10 mouse cellular contexts compared by ENCODE assay signal in genomic region chr19:7121252-7121651, GRCm38 (mm10). TPM values are rescaled to one million over a fixed set of nuclear protein-coding genes. Genes with fewer than 3 reads are reported as not detected.
A peak's percentile ranks its signal among the peaks of the same experiment; 100 is the strongest.
DNase-seq lines count a peak whose midpoint lies in the region; ATAC-seq and TF ChIP-seq lines count a peak whose summit lies in the region.
"Had no signal": no experiment of that assay in that cellular context is flagged by ENCODE, and none has a peak within 500 bp of the region (broad histone marks: within the 10 kb centered on the region; RNA-seq: fewer than 3 reads in every experiment).

No protein-coding gene starts in this region.

- H3K9me3 ChIP-seq in lung, embryonic 16.5 days (ENCODE audit: control insufficient read depth, low read length) = no peaks in the 10 kb centered on the region
- no peaks in the 10 kb centered on the region for H3K9me3 ChIP-seq in lung, postnatal 0 days (ENCODE audit: low read length)
- H3K9me3 ChIP-seq in heart, embryonic 14.5 days (ENCODE audit: control insufficient read depth, low read length) = no peaks in the 10 kb centered on the region
- H3K9me3 ChIP-seq in limb, embryonic 13.5 days = no peaks in the 10 kb centered on the region
- H3K9me3 ChIP-seq in forebrain, embryonic 15.5 days = no peaks in the 10 kb centered on the region
- H3K9me3 ChIP-seq: embryonic facial prominence, embryonic 12.5 days had no signal

- no peak for ATAC-seq in lung, embryonic 16.5 days (ENCODE audit: low read depth)
- ATAC-seq in lung, postnatal 0 days = no peak
- ATAC-seq in heart, embryonic 14.5 days (ENCODE audit: insufficient number of reproducible peaks, insufficient read depth, low FRiP score, low read depth) = no peak
- ATAC-seq in limb, embryonic 13.5 days (ENCODE audit: low FRiP score, low read depth) = peak; percentile 29; the same call in 1 of the 2 replicates
- ATAC-seq in forebrain, embryonic 15.5 days (replicated peaks) = no peak

- no peak overlapping the region for H3K27ac ChIP-seq in lung, embryonic 16.5 days (ENCODE audit: low read length)
- no peak overlapping the region for H3K27ac ChIP-seq in lung, postnatal 0 days (ENCODE audit: low read length)
- peak overlapping the region; percentile 36 to 95; a peak in 3 of 4 replicates for H3K27ac ChIP-seq in heart, embryonic 14.5 days (replicated peaks in 1 of 2; ENCODE audit: control insufficient read depth in 1 of 2, insufficient read depth in 1 of 2, low read depth in 2 of 2, low read length in 2 of 2)
- no peak overlapping the region for H3K27ac ChIP-seq in limb, embryonic 13.5 days
- no peak overlapping the region for H3K27ac ChIP-seq in forebrain, embryonic 15.5 days (replicated peaks)
- H3K27ac ChIP-seq: embryonic facial prominence, embryonic 12.5 days had no signal

- no peak for TF ChIP-seq CTCF in lung, postnatal 0 days (IDR thresholded peaks at IDR 0.05)

- no peak overlapping the region for H3K4me3 ChIP-seq in lung, embryonic 16.5 days (ENCODE audit: low read length)
- H3K4me3 ChIP-seq in lung, postnatal 0 days (ENCODE audit: low read depth, low read length) = no peak overlapping the region
- H3K4me3 ChIP-seq in heart, embryonic 14.5 days (ENCODE audit: control insufficient read depth in 1 of 2, insufficient read depth in 1 of 2, low read depth in 1 of 2, low read length in 2 of 2) = no peak overlapping the region
- no peak overlapping the region for H3K4me3 ChIP-seq in limb, embryonic 13.5 days
- no peak overlapping the region for H3K4me3 ChIP-seq in forebrain, embryonic 15.5 days
- H3K4me3 ChIP-seq: embryonic facial prominence, embryonic 12.5 days had no signal

- H3K27me3 ChIP-seq in lung, embryonic 16.5 days (ENCODE audit: control insufficient read depth, insufficient read depth, low read depth, low read length) = peaks cover 2% of the 10 kb centered on the region
- no peaks in the 10 kb centered on the region for H3K27me3 ChIP-seq in lung, postnatal 0 days (replicated peaks; ENCODE audit: insufficient read depth, low read length)
- H3K27me3 ChIP-seq in heart, embryonic 14.5 days (ENCODE audit: control insufficient read depth, insufficient read depth, low read length) = no peaks in the 10 kb centered on the region
- H3K27me3 ChIP-seq in limb, embryonic 13.5 days = peaks cover 46% of the 10 kb centered on the region
- no peaks in the 10 kb centered on the region for H3K27me3 ChIP-seq in forebrain, embryonic 15.5 days

- no peaks in the 10 kb centered on the region for H3K36me3 ChIP-seq in lung, embryonic 16.5 days (ENCODE audit: control insufficient read depth, insufficient read depth, low read length)
- no peaks in the 10 kb centered on the region for H3K36me3 ChIP-seq in lung, postnatal 0 days (ENCODE audit: insufficient read depth, low read length)
- no peaks in the 10 kb centered on the region for H3K36me3 ChIP-seq in heart, embryonic 14.5 days (ENCODE audit: control insufficient read depth, insufficient read depth, low read length)
- no peaks in the 10 kb centered on the region for H3K36me3 ChIP-seq in limb, embryonic 13.5 days
- no peaks in the 10 kb centered on the region for H3K36me3 ChIP-seq in forebrain, embryonic 15.5 days
- H3K36me3 ChIP-seq: embryonic facial prominence, embryonic 12.5 days had no signal

- H3K4me1 ChIP-seq in lung, embryonic 16.5 days (replicated peaks; ENCODE audit: control insufficient read depth, insufficient read depth, low read length) = peaks cover 15% of the 10 kb centered on the region
- H3K4me1 ChIP-seq in lung, postnatal 0 days (ENCODE audit: insufficient read depth, low read depth, low read length) = peaks cover 6% of the 10 kb centered on the region; the same call in 1 of the 2 replicates
- peaks cover 29 to 41% of the 10 kb centered on the region in 2 experiments for H3K4me1 ChIP-seq in heart, embryonic 14.5 days (ENCODE audit: control insufficient read depth in 2 of 2, insufficient read depth in 2 of 2, low read length in 2 of 2)
- H3K4me1 ChIP-seq in limb, embryonic 13.5 days = peaks cover 37% of the 10 kb centered on the region
- H3K4me1 ChIP-seq in forebrain, embryonic 15.5 days = peaks cover 21% of the 10 kb centered on the region

- DNase-seq in lung, postnatal 0 days (ENCODE audit: low spot score) = no peak
- peak; percentile 63 for DNase-seq in cerebellum, adult 11 months
- no peak for DNase-seq in spleen, adult 18-20 months
- no peak for DNase-seq in embryo, embryonic 9.5 days (ENCODE audit: extremely low spot score)
- DNase-seq: lung, adult 18-20 months had no signal

- no peak for TF ChIP-seq EP300 in lung, postnatal 0 days (IDR thresholded peaks at IDR 0.05)

- 45% methylated on average over 11 of the region's 11 CpGs for WGBS in lung, embryonic 16.5 days
- 42% methylated on average over 11 of the region's 11 CpGs for WGBS in lung, postnatal 0 days
- 66% methylated on average over 11 of the region's 11 CpGs for WGBS in heart, embryonic 14.5 days
- 36% methylated on average over 11 of the region's 11 CpGs for WGBS in limb, embryonic 13.5 days
- 80% methylated on average over 11 of the region's 11 CpGs for WGBS in forebrain, embryonic 15.5 days

- peak overlapping the region; percentile 15; the same call in 1 of the 2 replicates for H3K9ac ChIP-seq in lung, embryonic 16.5 days (ENCODE audit: low read length)
- no peak overlapping the region for H3K9ac ChIP-seq in lung, postnatal 0 days (replicated peaks; ENCODE audit: low read depth)
- H3K9ac ChIP-seq in heart, embryonic 14.5 days (ENCODE audit: low read length) = peak overlapping the region; percentile 46
- 0 out of 2 replicates have a peak overlapping the region, but pooled peaks have one; percentile 4 for H3K9ac ChIP-seq in limb, embryonic 13.5 days
- H3K9ac ChIP-seq in forebrain, embryonic 15.5 days (replicated peaks) = no peak overlapping the region
- H3K9ac ChIP-seq: embryonic facial prominence, embryonic 12.5 days had no signal

- no peak overlapping the region for H3K4me2 ChIP-seq in lung, embryonic 16.5 days (ENCODE audit: low read depth, low read length)
- no peak overlapping the region for H3K4me2 ChIP-seq in lung, postnatal 0 days (replicated peaks; ENCODE audit: low read depth, low read length)
- H3K4me2 ChIP-seq in heart, embryonic 14.5 days (ENCODE audit: low read length) = no peak overlapping the region
- no peak overlapping the region for H3K4me2 ChIP-seq in limb, embryonic 13.5 days (replicated peaks)
- no peak overlapping the region for H3K4me2 ChIP-seq in forebrain, embryonic 15.5 days (replicated peaks)
- H3K4me2 ChIP-seq: embryonic facial prominence, embryonic 12.5 days had no signal

RNA-seq across cellular contexts. Expression of gene Flrt1, which starts 15.7 kb away (rescaled TPM):
- 0.99 and 1.1 TPM in 2 replicates for polyA plus RNA-seq in lung, embryonic 16.5 days (2015; fragmentation: Nextera tagmentation; extraction: Ambion mirVana)
- polyA plus RNA-seq in lung, postnatal 0 days (2015; fragmentation: Nextera tagmentation; extraction: Ambion mirVana) = 0.17 and 0.19 TPM in 2 replicates
- 1.4 and 1.5 TPM in 2 replicates for polyA plus RNA-seq in heart, embryonic 14.5 days (2014; fragmentation: Nextera tagmentation; extraction: Ambion mirVana)
- 7.7 and 8.1 TPM in 2 replicates for polyA plus RNA-seq in limb, embryonic 13.5 days (2015; fragmentation: Nextera tagmentation; extraction: Ambion mirVana)
- polyA plus RNA-seq in forebrain, embryonic 15.5 days (2015; fragmentation: Nextera tagmentation; extraction: Ambion mirVana) = 14.9 and 18.9 TPM in 2 replicates

Comparison
In these comparisons a context has a peak if more than half of its experiments do, and no peak if none do; other contexts are left out.
1. H3K9ac ChIP-seq: peak in lung, embryonic 16.5 days (single experiment), heart, embryonic 14.5 days (single experiment) and limb, embryonic 13.5 days (single experiment); none in lung, postnatal 0 days (single experiment) and forebrain, embryonic 15.5 days (single experiment).
2. H3K27ac ChIP-seq: peak in heart, embryonic 14.5 days (2 of 2); none in lung, embryonic 16.5 days (single experiment), lung, postnatal 0 days (single experiment), limb, embryonic 13.5 days (single experiment) and forebrain, embryonic 15.5 days (single experiment).